Mouse (Mus musculus): ENCODE results near the gene Smtn.

Smtn gene

DNA sequence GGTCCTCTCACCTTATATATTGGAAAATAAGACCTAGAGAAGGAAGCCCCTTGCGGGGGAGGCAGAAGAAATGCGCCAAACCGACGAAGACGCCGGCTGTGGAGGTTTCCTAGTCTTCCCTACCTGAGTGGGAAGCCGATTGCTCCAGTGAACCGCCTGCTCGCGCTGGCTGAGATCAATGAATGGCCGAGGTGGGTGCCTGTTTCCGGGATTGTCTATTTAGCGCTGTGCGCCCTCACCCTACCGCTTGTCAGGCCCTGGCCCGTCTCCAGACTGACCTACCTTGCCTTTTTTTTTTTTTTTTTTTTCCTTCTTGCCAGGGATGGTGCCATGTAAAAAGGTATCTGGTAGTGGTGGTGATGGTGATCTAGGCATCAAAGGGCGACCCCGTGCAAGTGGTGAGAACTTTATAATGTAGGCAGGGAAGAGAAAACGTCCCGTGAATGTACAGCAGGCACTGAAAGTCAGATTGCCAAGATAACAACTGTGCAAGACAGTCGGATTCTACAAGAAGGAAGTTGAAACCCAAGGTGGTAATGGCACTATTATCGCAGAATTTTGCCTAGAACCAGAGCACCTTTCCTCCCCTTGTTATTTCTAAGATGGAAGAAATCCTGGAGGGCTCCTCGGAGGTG lies at the start of gene Smtn:
TSS of gene Smtn (minus strand) at position 162 of the 635 bp plus-strand sequence.
- DNase-seq (ENCODE audit: low spot score in 2 of 2), result no peak

DNA sequence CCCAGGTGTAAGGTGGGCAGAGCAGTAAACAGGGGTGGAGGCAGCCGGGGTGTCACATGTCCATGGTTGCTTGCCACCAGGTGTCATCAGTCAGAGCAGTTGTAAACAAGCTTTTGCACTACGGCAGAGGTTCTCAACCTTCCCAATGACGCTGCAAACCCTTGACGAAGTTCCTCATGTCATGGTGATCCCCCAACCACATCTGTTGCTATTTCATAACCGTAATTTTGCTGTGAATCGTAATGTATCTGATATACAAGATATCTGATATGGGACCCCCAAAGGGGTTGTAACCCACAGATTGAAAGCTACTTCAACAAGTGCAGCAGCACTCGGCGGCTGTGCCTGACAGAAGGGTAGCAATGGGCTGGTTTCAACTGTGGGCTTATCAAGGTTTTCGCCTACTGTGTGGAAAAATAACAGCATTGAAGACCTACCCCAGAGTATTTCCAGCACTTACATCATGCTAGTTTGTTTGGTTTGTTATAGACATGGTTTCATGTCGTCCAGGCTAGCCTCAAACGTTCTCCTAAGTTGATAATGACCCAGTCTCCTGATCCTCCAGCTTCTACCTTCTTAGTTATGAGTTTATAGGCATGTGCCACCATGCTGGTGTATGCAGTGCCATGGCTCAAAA lies 47.7 kb upstream of the Smtn start:
- DNase-seq (ENCODE audit: low spot score in 2 of 2), result no peak

DNA sequence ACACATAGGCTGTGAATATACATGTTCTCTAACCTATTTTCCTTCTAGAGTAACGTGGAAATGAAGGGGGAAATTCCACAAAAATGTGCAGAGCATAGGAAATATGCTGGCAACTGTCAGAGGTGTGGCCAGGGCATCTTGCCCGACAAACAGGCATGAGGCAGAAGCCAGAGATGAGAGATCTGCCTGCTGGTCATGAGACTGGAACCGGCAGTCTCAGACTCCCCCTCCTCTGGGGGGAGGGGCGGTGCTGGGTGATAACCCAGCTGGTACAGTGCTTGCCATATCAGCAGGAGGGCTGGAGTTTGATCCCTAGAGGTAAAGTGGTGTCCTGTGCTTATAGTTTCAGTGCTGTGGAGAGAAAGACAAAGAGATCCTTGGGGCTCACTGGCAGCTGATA lies 46.9 kb upstream of the Smtn start:
- DNase-seq (ENCODE audit: low spot score in 2 of 2), result no peak

DNA sequence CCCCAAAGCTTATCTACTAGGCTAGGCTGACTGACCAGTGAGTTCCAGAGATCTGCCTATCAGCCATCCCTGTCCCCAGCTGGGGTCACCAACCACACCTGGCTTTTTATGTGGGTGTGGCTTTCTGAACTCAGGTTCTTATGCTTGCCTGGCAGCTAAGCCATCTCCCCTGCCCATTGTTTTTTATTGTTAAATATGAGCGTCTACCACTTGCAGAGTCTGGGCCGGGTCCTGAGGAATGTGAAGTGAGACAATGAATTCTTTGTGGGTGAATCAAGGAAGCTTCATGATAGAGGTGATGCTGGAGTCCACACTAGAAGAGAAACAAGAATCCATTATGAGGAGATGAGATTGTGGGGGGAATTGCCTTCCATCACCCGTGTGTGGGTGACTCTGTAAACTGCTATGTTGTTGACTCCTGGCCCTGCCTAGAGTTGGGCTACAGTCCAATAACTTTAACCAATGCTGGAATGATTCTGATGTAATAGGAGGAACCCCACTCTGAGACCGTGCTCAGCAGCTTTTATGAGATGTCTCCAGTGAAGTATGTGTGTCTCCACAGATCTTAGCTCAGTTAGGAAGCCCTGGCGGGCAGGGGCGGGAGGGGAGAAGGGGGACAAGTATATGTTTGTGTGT lies 45.7 kb upstream of the Smtn start:
- no peak for DNase-seq (ENCODE audit: low spot score in 2 of 2)

DNA sequence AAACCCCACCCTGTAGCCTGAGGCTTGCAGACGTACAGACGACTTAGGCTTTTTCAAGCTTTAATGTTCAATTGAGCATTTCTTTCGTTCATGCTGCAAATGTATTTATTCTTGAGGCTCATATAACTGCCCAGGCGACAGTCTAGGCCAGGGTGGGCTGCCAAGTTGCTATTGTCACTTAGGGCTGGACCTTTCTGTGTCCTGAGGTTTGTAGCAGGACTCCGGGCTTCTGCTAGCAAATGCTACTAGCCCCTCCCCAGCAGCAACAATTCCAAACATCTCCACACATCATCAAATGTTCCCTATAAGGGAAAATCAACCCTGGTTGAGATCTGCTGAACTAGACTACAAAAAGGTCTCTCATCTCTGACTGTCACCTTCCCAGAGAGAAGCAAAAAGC lies 42.7 kb upstream of the Smtn start:
- DNase-seq (ENCODE audit: low spot score in 2 of 2), result no peak

DNA sequence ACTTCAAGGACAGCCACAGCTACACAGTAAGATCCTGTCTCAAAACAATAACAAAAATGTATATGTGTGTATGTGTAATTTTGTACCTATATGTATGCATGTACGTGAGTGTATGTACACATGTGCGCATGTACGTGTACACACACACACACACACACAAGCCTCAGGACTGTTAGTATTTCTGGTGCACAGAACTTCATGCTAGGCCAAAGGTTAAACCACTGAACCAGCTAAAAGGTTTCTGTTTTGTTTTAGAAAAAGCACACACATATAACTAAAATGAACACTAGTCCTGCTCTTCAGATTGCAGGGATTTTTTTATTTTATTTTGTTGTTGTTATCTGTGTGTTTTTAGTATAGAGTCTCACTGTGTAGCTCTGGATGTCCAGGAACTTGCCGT lies 41.5 kb upstream of the Smtn start:
- DNase-seq (ENCODE audit: low spot score in 2 of 2), result no peak

DNA sequence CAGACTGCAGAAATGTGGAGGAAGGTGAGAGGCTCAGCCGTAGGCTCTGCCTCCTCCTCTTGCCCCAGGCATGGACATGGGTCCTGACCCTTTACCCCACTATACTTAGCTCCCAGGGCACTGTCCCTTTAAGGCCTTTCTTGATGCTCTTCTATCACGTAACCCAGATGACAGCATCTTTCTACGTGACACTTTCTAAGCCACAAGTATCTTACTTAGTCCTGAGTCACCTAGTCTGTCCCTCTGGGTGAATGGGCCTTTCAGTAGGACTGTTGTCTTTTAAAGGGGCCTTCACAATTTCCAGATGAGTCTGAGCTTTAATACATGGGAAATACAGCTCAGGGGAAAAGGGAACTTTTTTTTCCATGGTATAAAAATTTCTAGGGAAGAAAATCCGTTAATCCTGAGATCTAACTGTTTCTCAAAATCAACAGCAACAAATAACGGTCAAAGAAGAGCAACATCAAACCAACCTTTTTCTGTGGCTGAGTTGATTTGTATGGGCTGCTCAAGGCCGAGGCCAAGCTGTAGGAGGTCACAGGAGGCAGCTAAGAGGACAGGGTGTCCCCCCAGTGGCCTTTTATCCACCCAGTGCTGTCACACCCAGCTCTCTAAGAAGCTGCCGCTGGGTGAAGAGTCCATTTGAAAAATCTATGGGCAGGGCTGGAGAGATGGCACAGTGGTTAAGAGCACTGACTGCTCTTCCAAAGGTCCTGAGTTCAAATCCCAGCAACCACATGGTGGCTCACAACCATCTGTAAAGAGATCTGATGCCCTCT lies 40.1 kb upstream of the Smtn start:
- DNase-seq (ENCODE audit: low spot score in 2 of 2), result no peak

DNA sequence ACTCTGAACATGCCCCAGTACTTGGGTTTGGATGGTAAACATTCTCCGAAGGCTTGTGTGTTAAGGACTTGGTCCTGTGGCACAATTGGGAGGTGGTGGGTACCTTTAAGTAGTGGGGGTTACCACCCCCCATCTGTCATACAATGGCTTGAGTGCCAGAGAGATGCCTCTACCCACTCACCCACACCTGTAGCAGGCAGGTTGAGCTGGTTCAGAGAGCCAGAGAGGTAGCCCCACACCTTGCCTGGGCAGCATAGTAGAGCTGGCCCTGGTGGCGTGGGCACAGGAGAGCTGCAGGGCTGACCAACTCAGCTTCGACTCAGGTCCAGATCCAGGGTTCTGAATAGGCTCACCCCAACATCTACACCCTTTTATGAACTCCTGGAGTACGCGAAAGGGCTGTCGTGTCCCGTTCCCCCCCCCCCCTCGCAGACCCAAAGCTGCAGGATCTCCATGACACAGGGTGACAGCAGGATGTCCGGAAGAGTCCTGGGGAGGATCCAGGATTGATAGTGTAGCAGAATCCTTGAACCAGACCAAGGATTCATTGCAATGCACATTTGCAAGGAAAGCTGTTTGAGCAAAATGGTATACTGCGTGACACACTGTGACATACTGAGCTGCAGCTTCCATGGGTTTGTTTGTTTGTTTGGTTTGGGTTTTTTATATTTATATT lies 37.8 kb upstream of the Smtn start:
- no peak for DNase-seq (ENCODE audit: low spot score in 2 of 2)

DNA sequence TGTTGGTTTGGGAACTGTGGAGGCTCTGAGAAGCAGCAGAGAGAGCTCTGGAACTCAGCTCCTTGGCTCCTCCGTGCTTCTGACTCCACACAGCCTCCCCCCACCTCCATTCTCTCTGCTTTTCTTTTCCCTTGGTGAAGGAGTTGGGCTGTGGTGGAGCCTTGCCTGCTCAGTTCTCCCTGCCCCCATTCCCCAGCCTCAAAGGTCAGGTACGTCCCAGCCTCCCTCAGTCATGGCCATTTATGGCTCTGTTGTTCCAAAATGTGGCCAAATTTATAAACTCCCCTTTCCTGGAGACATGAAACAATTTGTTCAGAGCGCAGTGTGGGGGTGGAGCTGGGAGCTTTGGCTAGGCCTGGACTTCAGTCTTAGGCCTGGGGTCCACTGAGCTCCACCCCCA lies 34.8 kb upstream of the Smtn start:
- DNase-seq (ENCODE audit: low spot score in 2 of 2), result peak in 1 of 2 experiments; percentile 41

DNA sequence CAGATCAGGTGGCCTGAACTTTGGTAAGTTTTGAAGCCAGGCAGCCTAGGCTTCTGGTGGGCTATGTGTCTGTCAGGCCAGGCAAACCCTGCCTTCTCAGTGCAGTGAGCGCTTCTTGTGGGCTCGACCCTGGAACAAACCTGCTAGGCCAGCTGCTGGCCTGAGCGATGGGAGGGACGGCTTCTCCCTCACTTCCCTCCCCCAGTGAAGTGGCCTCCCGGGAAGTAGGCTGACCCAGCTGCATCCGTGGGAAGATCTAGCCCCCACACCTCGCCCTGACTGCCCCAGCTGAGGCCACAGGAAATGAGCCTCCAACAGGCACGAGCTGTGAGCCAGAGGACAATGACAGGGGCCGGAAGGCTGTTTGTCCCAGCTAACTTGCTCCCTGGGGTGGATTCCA lies 32.7 kb upstream of the Smtn start:
- DNase-seq (ENCODE audit: low spot score in 2 of 2), result peak; percentile 65 to 73

DNA sequence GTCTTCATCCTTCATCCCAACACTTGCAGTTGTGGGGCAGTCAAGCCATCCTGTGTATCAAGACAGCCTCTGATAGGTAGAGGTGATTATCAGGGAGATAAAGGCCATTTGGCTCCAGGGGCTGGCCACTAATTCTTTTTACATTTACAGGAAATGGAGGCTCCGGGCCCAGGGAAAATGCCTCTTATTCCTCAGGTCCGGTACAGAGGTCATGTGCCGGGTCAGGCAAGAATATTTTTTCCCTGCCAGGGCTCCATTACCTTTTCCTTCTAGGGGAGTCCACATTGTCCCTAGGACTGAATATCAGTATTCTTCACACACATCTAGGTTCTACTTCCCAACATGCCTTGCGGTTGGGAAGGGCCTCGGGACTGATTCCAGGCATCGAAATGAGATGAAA lies 31.8 kb upstream of the Smtn start:
- no peak for DNase-seq (ENCODE audit: low spot score in 2 of 2)

DNA sequence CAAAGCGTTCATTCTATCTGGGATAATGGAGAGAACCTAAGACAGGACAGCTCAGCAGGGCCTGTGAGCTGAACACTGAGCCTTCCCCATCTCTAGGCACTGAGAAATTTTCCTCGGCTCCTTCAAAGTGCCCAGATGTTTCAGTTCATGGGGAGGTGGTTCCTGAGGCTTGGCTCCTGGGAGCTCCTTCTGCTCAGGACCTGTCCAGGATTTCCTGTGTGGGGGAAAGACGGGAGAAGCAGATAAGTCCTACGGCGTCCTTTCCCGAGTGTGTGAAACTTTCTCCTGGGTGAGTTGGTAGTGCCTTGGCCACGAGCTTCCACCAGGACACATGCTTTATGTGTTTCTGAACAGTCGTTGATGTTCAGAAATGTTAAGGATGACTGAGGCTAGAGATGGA lies 29.9 kb upstream of the Smtn start:
- no peak for DNase-seq (ENCODE audit: low spot score in 2 of 2)

DNA sequence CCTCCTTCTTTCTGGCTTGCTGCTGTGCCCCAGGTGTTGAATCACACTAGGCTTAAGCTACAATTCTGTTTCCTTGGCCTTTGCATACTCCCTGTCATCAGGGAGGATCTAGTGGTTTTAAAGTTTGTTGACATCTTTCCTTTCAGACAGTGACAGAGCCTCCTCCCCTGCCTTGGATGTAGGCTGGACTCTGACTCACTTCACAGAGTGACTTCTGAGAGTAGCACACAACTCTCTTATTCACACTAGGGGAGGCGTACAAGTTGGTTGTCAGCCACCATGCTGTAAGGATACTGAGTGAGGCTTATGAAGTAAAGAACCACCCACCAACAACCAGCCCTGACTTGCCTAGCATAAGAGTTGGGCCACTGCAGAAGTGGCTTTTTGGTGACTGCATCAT lies 27.5 kb upstream of the Smtn start:
- DNase-seq (ENCODE audit: low spot score in 2 of 2), result no peak

DNA sequence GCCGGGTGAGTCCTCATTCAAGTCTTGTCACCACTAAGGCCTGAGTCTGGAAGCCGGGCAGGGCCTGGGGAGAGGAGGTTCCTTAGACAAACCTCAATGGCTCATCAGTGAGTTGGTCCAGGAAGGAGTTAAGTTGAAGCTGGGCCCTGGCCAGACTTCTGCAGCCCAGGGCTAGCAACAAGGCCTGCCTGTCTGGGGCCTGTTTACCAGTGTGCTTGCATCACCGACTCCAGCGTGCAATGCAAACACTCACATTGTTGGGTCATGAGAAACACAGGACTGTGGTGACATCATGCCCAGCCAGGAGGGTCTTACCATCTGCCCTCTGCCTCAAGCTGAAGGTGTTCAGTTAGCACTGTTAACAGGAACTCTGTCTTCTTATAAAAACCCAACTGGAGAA lies 25.6 kb upstream of the Smtn start:
- DNase-seq (ENCODE audit: low spot score in 2 of 2), result no peak

DNA sequence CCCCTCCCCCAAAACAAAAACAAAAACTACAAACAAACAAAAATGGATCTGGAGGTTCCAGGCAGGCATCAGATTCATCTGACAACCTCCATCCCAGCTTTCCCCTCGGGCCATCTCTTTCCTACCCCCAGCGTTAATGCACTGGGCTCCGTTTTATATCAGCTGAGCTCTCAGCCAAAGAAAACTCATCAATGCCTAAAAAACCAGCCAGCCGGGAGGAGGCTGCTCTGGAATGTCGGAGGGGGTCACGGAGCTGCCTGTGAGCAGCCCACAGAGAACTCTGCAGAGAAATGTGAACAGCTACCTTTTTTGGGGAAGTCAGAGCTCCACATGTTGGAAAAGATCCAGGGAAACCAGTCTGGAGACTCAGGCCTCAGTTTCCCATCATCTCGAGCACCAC lies 24.0 kb upstream of the Smtn start:
- DNase-seq (ENCODE audit: low spot score in 2 of 2), result no peak

DNA sequence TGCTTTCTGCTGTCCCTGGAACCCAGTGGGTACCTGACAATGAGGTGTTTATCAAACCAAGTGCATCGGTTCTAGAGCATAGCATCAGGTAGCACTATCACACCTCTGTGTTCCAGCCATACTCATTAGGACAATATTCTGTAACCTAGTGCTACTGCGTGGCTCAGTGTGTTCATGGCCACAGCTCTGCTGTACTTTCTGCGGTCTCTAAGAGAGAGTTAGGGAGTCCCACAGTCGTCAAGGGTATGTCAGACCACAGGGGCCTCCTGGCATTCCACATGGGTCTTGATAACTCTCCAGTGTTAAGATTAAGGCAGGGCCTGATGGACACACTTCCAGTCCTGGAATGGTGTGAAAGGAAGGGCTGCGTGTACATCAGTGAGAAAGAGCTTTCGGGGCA lies 23.4 kb upstream of the Smtn start:
- DNase-seq (ENCODE audit: low spot score in 2 of 2), result no peak

DNA sequence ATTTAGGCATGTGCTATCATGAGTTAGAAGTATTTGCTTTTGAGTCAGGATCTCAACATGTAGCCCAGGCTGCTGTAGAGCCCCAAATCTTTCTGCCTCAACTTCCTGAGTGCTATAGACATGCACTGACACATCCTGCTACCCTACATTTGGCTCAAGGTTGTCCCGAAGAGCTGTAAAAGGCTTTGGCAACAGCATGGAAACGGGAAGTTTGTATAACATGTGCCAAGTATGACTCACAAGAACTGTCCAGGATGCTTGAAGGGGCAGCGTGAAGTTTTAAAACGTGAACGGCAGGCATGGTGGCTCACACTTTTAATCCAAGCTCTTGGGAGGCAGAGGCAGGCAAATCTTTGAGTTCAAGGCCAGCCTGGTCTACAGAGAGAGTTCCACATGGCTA lies 19.8 kb upstream of the Smtn start:
- no peak for DNase-seq (ENCODE audit: low spot score in 2 of 2)

DNA sequence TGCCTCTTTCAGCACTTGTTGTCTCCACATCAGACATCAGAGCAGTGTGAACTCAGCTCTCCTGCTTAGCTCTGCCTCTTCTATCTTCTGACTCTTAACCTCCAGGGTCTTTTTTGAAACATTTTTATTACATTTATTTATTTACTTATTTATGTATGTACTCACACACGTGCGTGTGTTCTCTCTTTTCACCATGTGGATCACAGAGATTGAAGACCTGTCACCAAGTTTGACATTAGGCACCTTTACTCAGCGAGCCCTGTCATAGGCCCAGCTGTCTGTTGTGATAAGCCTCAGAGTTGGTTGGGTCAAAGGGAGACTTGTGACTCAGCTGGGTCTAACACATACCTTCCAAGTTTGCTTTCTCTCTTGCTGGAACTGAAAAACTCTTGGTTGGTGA lies 17.4 kb upstream of the Smtn start:
- DNase-seq (ENCODE audit: low spot score in 2 of 2), result no peak

DNA sequence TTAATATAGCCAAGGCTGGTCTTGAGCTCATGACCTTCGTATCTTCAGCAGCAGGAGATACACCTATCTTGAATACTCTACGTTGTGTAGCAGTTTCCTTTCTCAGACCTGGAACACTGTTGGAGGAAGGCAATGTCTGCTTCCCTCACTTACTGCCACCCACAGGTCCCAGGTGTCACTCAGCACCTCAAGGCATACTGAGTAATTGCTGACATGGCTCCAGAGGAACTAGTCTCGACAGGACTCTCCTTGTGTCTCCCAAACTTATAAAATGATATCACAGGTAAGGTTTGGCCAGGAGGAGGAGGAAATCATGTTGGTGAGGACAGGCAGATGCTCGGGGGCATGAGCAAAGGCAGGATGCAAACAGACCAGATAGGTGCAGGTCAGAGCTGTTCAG lies 14.6 kb upstream of the Smtn start:
- no peak for DNase-seq (ENCODE audit: low spot score in 2 of 2)

DNA sequence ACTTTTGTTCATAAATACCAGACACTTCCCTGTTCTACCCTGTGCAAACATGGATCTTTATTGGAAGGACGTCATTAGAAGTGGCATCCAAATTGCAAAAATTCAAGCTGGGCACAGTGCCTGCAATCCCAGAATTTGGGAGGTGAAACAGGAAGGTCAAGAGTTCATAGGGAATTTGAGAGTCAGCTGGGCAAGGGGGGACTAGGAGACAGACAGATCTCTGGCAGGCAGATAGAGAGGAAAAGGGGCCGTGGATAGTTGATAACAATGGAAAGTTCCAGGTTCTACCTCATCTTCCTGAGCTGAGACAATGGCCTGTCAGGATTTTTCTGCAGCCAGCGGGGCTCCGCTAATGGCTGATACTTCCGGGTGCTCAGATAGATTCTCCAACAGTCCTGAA lies 9.4 kb upstream of the Smtn start:
- DNase-seq (ENCODE audit: low spot score in 2 of 2), result no peak

DNA sequence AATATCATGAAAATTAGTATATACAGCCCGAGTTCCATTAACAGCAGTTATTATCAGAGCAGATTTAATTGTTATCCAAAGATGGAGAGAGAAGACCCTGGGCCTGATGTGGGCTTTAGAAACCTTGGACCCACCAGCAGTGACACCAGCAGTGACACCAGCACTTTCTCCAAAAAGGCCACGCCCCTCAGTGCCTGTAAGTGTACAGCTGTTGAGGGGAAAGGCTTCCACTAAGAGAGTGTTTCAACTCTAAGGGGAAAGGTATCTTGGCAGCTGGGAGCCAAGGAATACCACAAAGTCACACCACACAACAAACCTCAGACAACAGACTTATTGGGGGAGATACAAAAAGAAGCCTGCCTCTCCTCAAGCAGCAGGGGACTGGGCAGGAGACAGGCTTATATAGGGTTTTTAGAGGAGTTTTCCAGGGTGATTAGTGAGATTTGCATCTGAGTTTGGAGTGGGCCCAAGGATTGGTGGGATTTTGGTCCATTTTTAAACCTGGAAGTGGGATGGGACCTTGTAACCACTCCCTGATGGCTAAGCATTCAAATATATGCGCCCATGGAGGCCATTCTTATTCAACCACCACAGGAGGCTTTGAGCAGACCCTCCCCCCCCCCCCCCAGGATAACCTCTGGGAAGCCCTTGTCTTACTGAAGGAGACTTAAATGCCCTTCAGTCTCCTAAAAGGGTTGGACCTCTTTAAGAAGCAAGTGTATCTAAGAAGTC lies 8.3 kb upstream of the Smtn start:
- DNase-seq (ENCODE audit: low spot score in 2 of 2), result no peak

DNA sequence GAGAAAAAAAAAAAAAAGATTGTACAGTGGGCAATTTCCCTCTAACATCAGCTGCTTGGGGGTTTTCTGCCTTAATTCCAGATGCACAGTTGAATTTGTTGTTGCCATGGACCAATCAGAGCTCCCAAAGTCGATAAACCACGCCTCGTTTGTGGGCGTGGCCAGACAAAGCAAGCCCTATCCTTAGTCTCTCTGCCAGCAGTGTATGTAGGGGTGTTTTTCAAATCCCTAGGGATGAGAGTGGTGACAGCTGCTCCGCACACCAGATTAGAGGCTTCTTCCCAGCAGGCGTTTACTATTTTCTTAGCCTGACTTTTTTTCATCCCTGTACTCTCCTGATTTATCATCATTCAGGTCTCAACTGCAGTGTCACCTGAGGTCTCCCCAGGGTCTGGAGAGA lies 7.6 kb upstream of the Smtn start:
- DNase-seq (ENCODE audit: low spot score in 2 of 2), result no peak

All from urinary bladder, postnatal 4 days (tissue).